8 mouse cellular contexts compared by ENCODE assay signal in the genomic region with DNA sequence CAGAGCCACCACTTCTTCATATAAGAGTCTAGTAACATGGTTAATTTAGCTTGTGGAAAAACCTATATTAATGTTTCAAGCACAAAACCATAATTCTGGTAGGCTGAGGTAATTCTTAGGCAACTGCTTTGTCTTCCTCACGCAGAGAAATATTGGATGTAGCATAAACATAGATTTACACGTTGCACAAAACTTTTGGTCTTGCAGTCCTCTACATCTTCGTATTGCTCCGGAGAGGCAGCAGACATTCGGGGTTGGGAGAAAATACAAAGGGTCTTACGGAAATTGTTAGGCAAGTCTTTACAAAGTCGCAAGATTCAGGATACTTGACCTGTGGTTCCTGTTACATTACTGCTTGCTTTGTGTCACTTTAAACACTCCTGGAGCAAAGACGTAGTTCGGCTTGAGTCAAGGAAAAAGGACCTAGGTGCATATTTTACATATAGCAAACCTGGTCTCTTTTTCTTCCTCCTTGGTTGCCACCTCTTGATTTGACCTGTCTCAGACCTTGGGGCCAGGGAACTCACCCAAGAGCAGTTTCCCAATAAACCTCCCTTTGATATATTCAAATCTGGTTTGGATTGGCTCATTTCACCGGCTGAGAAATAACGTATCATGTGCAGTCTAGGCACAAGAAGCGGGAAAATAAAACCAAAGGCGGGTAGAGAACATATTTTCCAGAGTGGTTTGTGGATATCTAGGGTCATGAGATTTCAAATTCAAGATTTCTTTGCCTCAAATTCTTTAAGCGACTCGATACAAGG. TPM values are rescaled to one million over a fixed set of nuclear protein-coding genes. Genes with fewer than 3 reads are reported as not detected.
DNase-seq lines count a peak whose midpoint lies in the region; ATAC-seq and TF ChIP-seq lines count a peak whose summit lies in the region.

No protein-coding gene starts in this region.

- ATAC-seq in heart, embryonic 13.5 days (ENCODE audit: extremely low read depth, insufficient number of reproducible peaks, low FRiP score, low TSS enrichment), result no peak
- ATAC-seq in embryonic facial prominence, embryonic 13.5 days (ENCODE audit: insufficient number of reproducible peaks, insufficient read depth, low FRiP score, low TSS enrichment, low read depth), result no peak
- ATAC-seq in intestine, postnatal 0 days, result peak; percentile 48
- ATAC-seq in neural tube, embryonic 12.5 days (ENCODE audit: low FRiP score, low read depth), result no peak

- in situ Hi-C loops in CH12.LX (cut with MboI; ENCODE audit: low pct_ligation_motif_present, low pct_unique_long_range_greater_than_20kb, low sequenced_read_pairs), result no loop called here

- TF ChIP-seq POLR2A in CH12.LX (IDR thresholded peaks at IDR 0.05; ENCODE audit: low read depth, low read length), result peak; percentile 51; the same call in 1 of the 2 replicates

- no peaks in the 10 kb centered on the region for H3K9me3 ChIP-seq in heart, embryonic 13.5 days
- H3K9me3 ChIP-seq in CH12.LX (replicated peaks; ENCODE audit: low read length), result no peaks in the 10 kb centered on the region
- no peaks in the 10 kb centered on the region for H3K9me3 ChIP-seq in embryonic facial prominence, embryonic 13.5 days
- no peaks in the 10 kb centered on the region for H3K9me3 ChIP-seq in intestine, postnatal 0 days (ENCODE audit: control insufficient read depth)
- H3K9me3 ChIP-seq in neural tube, embryonic 12.5 days, result no peaks in the 10 kb centered on the region

- H3K4me1 ChIP-seq in heart, embryonic 13.5 days, result peaks cover 42% of the 10 kb centered on the region
- peaks cover 9 to 44% of the 10 kb centered on the region in 2 experiments; a peak in 3 of 4 replicates for H3K4me1 ChIP-seq in CH12.LX (ENCODE audit: control insufficient read depth in 1 of 2, insufficient read depth in 2 of 2)
- peaks cover 32% of the 10 kb centered on the region for H3K4me1 ChIP-seq in embryonic facial prominence, embryonic 13.5 days
- H3K4me1 ChIP-seq in intestine, postnatal 0 days (replicated peaks; ENCODE audit: control insufficient read depth, insufficient read depth, low read length), result peaks cover 3% of the 10 kb centered on the region; the same call in 1 of the 2 replicates
- peaks cover 22% of the 10 kb centered on the region for H3K4me1 ChIP-seq in neural tube, embryonic 12.5 days

- H3K36me3 ChIP-seq in heart, embryonic 13.5 days, result no peaks in the 10 kb centered on the region
- no peaks in the 10 kb centered on the region for H3K36me3 ChIP-seq in CH12.LX (replicated peaks in 1 of 2; ENCODE audit: control insufficient read depth in 1 of 2, insufficient read depth in 1 of 2, low read length in 1 of 2)
- H3K36me3 ChIP-seq in embryonic facial prominence, embryonic 13.5 days, result no peaks in the 10 kb centered on the region
- no peaks in the 10 kb centered on the region for H3K36me3 ChIP-seq in intestine, postnatal 0 days (ENCODE audit: control insufficient read depth, insufficient read depth)
- H3K36me3 ChIP-seq in neural tube, embryonic 12.5 days, result no peaks in the 10 kb centered on the region

- no peak for TF ChIP-seq RAD21 in CH12.LX (IDR thresholded peaks at IDR 0.05; ENCODE audit: low read depth, low read length)

- no peak for TF ChIP-seq EP300 in CH12.LX (IDR thresholded peaks at IDR 0.05; ENCODE audit: low read length)

- H3K4me2 ChIP-seq in heart, embryonic 13.5 days, result peak overlapping the region; percentile 81
- H3K4me2 ChIP-seq in CH12.LX (ENCODE audit: insufficient read depth, low read depth, poor library complexity, severe bottlenecking), result peak overlapping the region; percentile 98
- peak overlapping the region; percentile 66 for H3K4me2 ChIP-seq in embryonic facial prominence, embryonic 13.5 days
- peak overlapping the region; percentile 82 for H3K4me2 ChIP-seq in intestine, postnatal 0 days (replicated peaks; ENCODE audit: low read depth)
- peak overlapping the region; percentile 70 for H3K4me2 ChIP-seq in neural tube, embryonic 12.5 days (replicated peaks)

- peak overlapping the region; percentile 70 for H3K4me3 ChIP-seq in heart, embryonic 13.5 days
- H3K4me3 ChIP-seq in CH12.LX (replicated peaks in 1 of 3; ENCODE audit: low read depth in 2 of 3, low read length in 2 of 3, poor library complexity in 1 of 3), result peak overlapping the region; percentile 41 to 63 (median 42)
- peak overlapping the region; percentile 54 for H3K4me3 ChIP-seq in embryonic facial prominence, embryonic 13.5 days
- H3K4me3 ChIP-seq in intestine, postnatal 0 days (ENCODE audit: low read depth, low read length), result peak overlapping the region; percentile 45
- H3K4me3 ChIP-seq in neural tube, embryonic 12.5 days, result peak overlapping the region; percentile 46

- no peak for TF ChIP-seq CTCF in CH12.LX (conservative IDR thresholded peaks at IDR 0.05 in 1 of 2, IDR thresholded peaks at IDR 0.05 in 1 of 2; ENCODE audit: low read depth in 2 of 2, low read length in 2 of 2)
- no peak for TF ChIP-seq CTCF in intestine, postnatal 0 days (IDR thresholded peaks at IDR 0.05; ENCODE audit: low read depth)

- H3K9ac ChIP-seq in heart, embryonic 13.5 days, result peak overlapping the region; percentile 84
- H3K9ac ChIP-seq in CH12.LX (ENCODE audit: insufficient read depth, low read depth), result peak overlapping the region; percentile 100
- peak overlapping the region; percentile 75 for H3K9ac ChIP-seq in embryonic facial prominence, embryonic 13.5 days
- peak overlapping the region; percentile 43; the same call in 1 of the 2 replicates for H3K9ac ChIP-seq in intestine, postnatal 0 days (ENCODE audit: low read depth, low read length)
- H3K9ac ChIP-seq in neural tube, embryonic 12.5 days, result peak overlapping the region; percentile 57

- WGBS in heart, embryonic 13.5 days, result under 1% methylated on average over 15 of the region's 15 CpGs
- under 1% methylated on average over 15 of the region's 15 CpGs for WGBS in embryonic facial prominence, embryonic 13.5 days
- WGBS in intestine, postnatal 0 days, result under 1% methylated on average over 15 of the region's 15 CpGs
- under 1% methylated on average over 15 of the region's 15 CpGs for WGBS in neural tube, embryonic 12.5 days

- H3K79me2 ChIP-seq in CH12.LX (replicated peaks; ENCODE audit: control insufficient read depth, extremely low read depth, insufficient read depth, poor library complexity, severe bottlenecking), result no peaks in the 10 kb centered on the region

- H3K27ac ChIP-seq in heart, embryonic 13.5 days (replicated peaks), result peak overlapping the region; percentile 99
- H3K27ac ChIP-seq in CH12.LX (ENCODE audit: insufficient read depth, low read depth), result peak overlapping the region; percentile 93
- H3K27ac ChIP-seq in embryonic facial prominence, embryonic 13.5 days, result peak overlapping the region; percentile 97
- peak overlapping the region; percentile 51 for H3K27ac ChIP-seq in intestine, postnatal 0 days (ENCODE audit: low read depth, low read length)
- peak overlapping the region; percentile 64 for H3K27ac ChIP-seq in neural tube, embryonic 12.5 days

- no peaks in the 10 kb centered on the region for H3K27me3 ChIP-seq in heart, embryonic 13.5 days (replicated peaks)
- H3K27me3 ChIP-seq in CH12.LX (replicated peaks), result no peaks in the 10 kb centered on the region
- H3K27me3 ChIP-seq in embryonic facial prominence, embryonic 13.5 days, result no peaks in the 10 kb centered on the region
- H3K27me3 ChIP-seq in intestine, postnatal 0 days (replicated peaks; ENCODE audit: control insufficient read depth, insufficient read depth, low read length), result no peaks in the 10 kb centered on the region
- no peaks in the 10 kb centered on the region for H3K27me3 ChIP-seq in neural tube, embryonic 12.5 days (replicated peaks)

- DNase-seq in heart, adult 8-10 months (ENCODE audit: low spot score), result no peak
- peak; percentile 86 for DNase-seq in CH12.LX (ENCODE audit: extremely low read depth)
- DNase-seq in gastrocnemius, adult 8-10 months (ENCODE audit: low spot score in 2 of 2), result no peak
- DNase-seq in urinary bladder, postnatal 25 days (ENCODE audit: low spot score), result no peak

- dilution Hi-C loops in CH12.LX (cut with MboI; ENCODE audit: extremely low pct_ligation_motif_present, extremely low pct_unique_long_range_greater_than_20kb, low sequenced_read_pairs), result no loop called here

RNA-seq across cellular contexts. Expression of gene Hist1h3g, which starts 0.7 kb away (rescaled TPM):
- 4.1 and 5.5 TPM in 2 replicates for polyA plus RNA-seq in heart, embryonic 13.5 days (2015; fragmentation: Nextera tagmentation; extraction: Ambion mirVana)
- total RNA-seq in heart, adult 8-10 months (2022), result 1 to 10 TPM; 3.4 to 5.0 (median 3.8) TPM
- total RNA-seq in CH12.LX (2012; rRNA removed) (608 and 749 TPM in 2 replicates), CH12.LX (2014; rRNA removed) (50.1 and 75.3 TPM in 2 replicates)
- 3.4 and 3.6 TPM in 2 replicates for polyA plus RNA-seq in CH12.LX (2012; ENCODE audit: insufficient read length, low read depth)
- 5.3 and 6.7 TPM in 2 replicates for polyA plus RNA-seq in embryonic facial prominence, embryonic 13.5 days (2015; fragmentation: Nextera tagmentation; extraction: Ambion mirVana)
- polyA plus RNA-seq in intestine, postnatal 0 days (2015; fragmentation: Nextera tagmentation; extraction: Ambion mirVana), result 1.2 and 2.1 TPM in 2 replicates
- 3.0 and 5.4 TPM in 2 replicates for polyA plus RNA-seq in neural tube, embryonic 12.5 days (2016; fragmentation: Nextera tagmentation; extraction: Ambion mirVana)
- total RNA-seq in gastrocnemius, adult 8-10 months (2022), result 1 to 10 TPM in 1 of 4 experiments, under 1 TPM in 1, not detected in 2; 0.75 to 2.2 TPM

RNA-seq across cellular contexts. Expression of gene Hist1h2af, which starts 0.8 kb away (rescaled TPM):
- 2.0 and 3.0 TPM in 2 replicates for polyA plus RNA-seq in heart, embryonic 13.5 days (2015; fragmentation: Nextera tagmentation; extraction: Ambion mirVana)
- 10 to 100 TPM in 1 of 4 experiments, 1 to 10 TPM in 3; 2.4 to 17.9 (median 5.5) TPM for total RNA-seq in heart, adult 8-10 months (2022)
- total RNA-seq in CH12.LX (2012; rRNA removed), result 824 and 932 TPM in 2 replicates
- 45.2 and 57.1 TPM in 2 replicates for total RNA-seq in CH12.LX (2014; rRNA removed)
- 68.6 and 97.0 TPM in 2 replicates for polyA plus RNA-seq in CH12.LX (2012; ENCODE audit: insufficient read length, low read depth)
- 6.6 and 13.4 TPM in 2 replicates for polyA plus RNA-seq in embryonic facial prominence, embryonic 13.5 days (2015; fragmentation: Nextera tagmentation; extraction: Ambion mirVana)
- polyA plus RNA-seq in intestine, postnatal 0 days (2015; fragmentation: Nextera tagmentation; extraction: Ambion mirVana), result 2.7 and 3.0 TPM in 2 replicates
- 2.7 and 5.6 TPM in 2 replicates for polyA plus RNA-seq in neural tube, embryonic 12.5 days (2016; fragmentation: Nextera tagmentation; extraction: Ambion mirVana)
- 1 to 10 TPM in 1 of 4 experiments, not detected in 3; 1.5 TPM for total RNA-seq in gastrocnemius, adult 8-10 months (2022)

RNA-seq across cellular contexts. Expression of gene Hist1h4h, which starts 3.7 kb away (rescaled TPM):
- polyA plus RNA-seq in heart, embryonic 13.5 days (2015; fragmentation: Nextera tagmentation; extraction: Ambion mirVana), result 6.3 and 7.2 TPM in 2 replicates
- total RNA-seq in heart, adult 8-10 months (2022), result 100 to 1,000 TPM; 231 to 254 (median 246) TPM
- total RNA-seq in CH12.LX (2012; rRNA removed), result 4,350 and 4,957 TPM in 2 replicates
- total RNA-seq in CH12.LX (2014; rRNA removed), result 14.0 and 19.4 TPM in 2 replicates
- 3.4 and 5.5 TPM in 2 replicates for polyA plus RNA-seq in CH12.LX (2012; ENCODE audit: insufficient read length, low read depth)
- 7.3 and 7.9 TPM in 2 replicates for polyA plus RNA-seq in embryonic facial prominence, embryonic 13.5 days (2015; fragmentation: Nextera tagmentation; extraction: Ambion mirVana)
- 6.1 and 8.1 TPM in 2 replicates for polyA plus RNA-seq in intestine, postnatal 0 days (2015; fragmentation: Nextera tagmentation; extraction: Ambion mirVana)
- polyA plus RNA-seq in neural tube, embryonic 12.5 days (2016; fragmentation: Nextera tagmentation; extraction: Ambion mirVana), result 4.6 and 6.6 TPM in 2 replicates
- total RNA-seq in gastrocnemius, adult 8-10 months (2022), result 100 to 1,000 TPM; 131 to 174 (median 160) TPM

RNA-seq across cellular contexts. Expression of gene Hist1h2bh, which starts 8.6 kb away (rescaled TPM):
- polyA plus RNA-seq in heart, embryonic 13.5 days (2015; fragmentation: Nextera tagmentation; extraction: Ambion mirVana), result 0.32 and 0.52 TPM in 2 replicates
- 1 to 10 TPM in 2 of 4 experiments, under 1 TPM in 2; 0.91 to 1.3 (median 1.1) TPM for total RNA-seq in heart, adult 8-10 months (2022)
- total RNA-seq in CH12.LX (2012; rRNA removed) (261 and 290 TPM in 2 replicates), CH12.LX (2014; rRNA removed) (5.7 and 8.0 TPM in 2 replicates)
- 0.56 and 0.77 TPM in 2 replicates for polyA plus RNA-seq in CH12.LX (2012; ENCODE audit: insufficient read length, low read depth)
- polyA plus RNA-seq in embryonic facial prominence, embryonic 13.5 days (2015; fragmentation: Nextera tagmentation; extraction: Ambion mirVana), result 0.98 and 1.4 TPM in 2 replicates
- polyA plus RNA-seq in intestine, postnatal 0 days (2015; fragmentation: Nextera tagmentation; extraction: Ambion mirVana), result 0.18 and 0.23 TPM in 2 replicates
- 0.63 TPM in 2 replicates for polyA plus RNA-seq in neural tube, embryonic 12.5 days (2016; fragmentation: Nextera tagmentation; extraction: Ambion mirVana)
- 1 to 10 TPM in 2 of 4 experiments, under 1 TPM in 2; 0.82 to 1.6 (median 1.2) TPM for total RNA-seq in gastrocnemius, adult 8-10 months (2022)

RNA-seq across cellular contexts. Expression of gene Hist1h3f, which starts 9.3 kb away (rescaled TPM):
- 0.28 and 0.48 TPM in 2 replicates for polyA plus RNA-seq in heart, embryonic 13.5 days (2015; fragmentation: Nextera tagmentation; extraction: Ambion mirVana)
- total RNA-seq in heart, adult 8-10 months (2022), result 1 to 10 TPM; 4.6 to 6.3 (median 5.7) TPM
- total RNA-seq in CH12.LX (2012; rRNA removed), result 553 and 608 TPM in 2 replicates
- 5.1 and 8.0 TPM in 2 replicates for total RNA-seq in CH12.LX (2014; rRNA removed)
- polyA plus RNA-seq in CH12.LX (2012; ENCODE audit: insufficient read length, low read depth), result 0.23 and 0.30 TPM in 2 replicates
- polyA plus RNA-seq in embryonic facial prominence, embryonic 13.5 days (2015; fragmentation: Nextera tagmentation; extraction: Ambion mirVana), result 1.2 and 1.3 TPM in 2 replicates
- polyA plus RNA-seq in intestine, postnatal 0 days (2015; fragmentation: Nextera tagmentation; extraction: Ambion mirVana), result 0.37 TPM in 1 of 2 replicates, not detected in the other
- polyA plus RNA-seq in neural tube, embryonic 12.5 days (2016; fragmentation: Nextera tagmentation; extraction: Ambion mirVana), result 0.60 and 0.63 TPM in 2 replicates
- total RNA-seq in gastrocnemius, adult 8-10 months (2022), result 1 to 10 TPM; 3.1 to 5.0 (median 4.4) TPM

Comparison
In these comparisons a context has a peak if more than half of its experiments do, and no peak if none do; other contexts are left out.
1. H3K9ac ChIP-seq: peak in every context shown above with its lines; median percentile 100 in CH12.LX; 84 in heart, embryonic 13.5 days; 75 in embryonic facial prominence, embryonic 13.5 days; 57 in neural tube, embryonic 12.5 days; 43 in intestine, postnatal 0 days.